Mouse (Mus musculus) limb, embryonic 14.5 days (tissue): Measurements from ENCODE around the gene Vps41. TPM values are rescaled to one million over a fixed set of nuclear protein-coding genes. Genes with fewer than 3 reads are reported as not detected.

Experiments
- ATAC-seq: fragments of 200-750 bp; cut with Nextera tagmentation; 2 replicates; pipeline ENCODE4 v1.8.0; 2017; ENCODE audit warnings: low read depth, moderate number of reproducible peaks, moderate TSS enrichment; ENCODE audit not compliant: low FRiP score
- DNase-seq: peaks from one replicate; pipeline ENCODE4 v3.0.0-alpha.2; 2015; ENCODE audit warnings: low spot score
- H3K27ac ChIP-seq: fragments of 300-500 bp; sonication (generic); replicated peaks from 2 replicates; pipeline ENCODE4 v1.5.1; 2014; ENCODE audit warnings: low read depth, mild to moderate bottlenecking, low read length, moderate library complexity, mixed read lengths
- H3K27me3 ChIP-seq: fragments of 300-500 bp; sonication (generic); 2 replicates; pipeline ENCODE4 v1.6.1; 2014; ENCODE audit warnings: low read length, mixed read lengths; ENCODE audit not compliant: control insufficient read depth, insufficient read depth
- H3K36me3 ChIP-seq: fragments of 300-500 bp; sonication (generic); 2 replicates; pipeline ENCODE4 v1.6.1; 2014; ENCODE audit warnings: mild to moderate bottlenecking, low read length, moderate library complexity, mixed read lengths; ENCODE audit not compliant: control insufficient read depth, insufficient read depth
- H3K4me1 ChIP-seq: fragments of 300-500 bp; sonication (generic); 2 replicates; pipeline ENCODE4 v1.6.1; 2014; ENCODE audit warnings: antibody characterized with exemption, low read length, mixed read lengths; ENCODE audit not compliant: control insufficient read depth, insufficient read depth
- H3K4me2 ChIP-seq: fragments of 300-500 bp; sonication (generic); replicated peaks from 2 replicates; pipeline ENCODE4 v1.6.1; 2014; ENCODE audit warnings: low read depth, mild to moderate bottlenecking, low read length, moderate library complexity; ENCODE audit not compliant: severe bottlenecking
- H3K4me3 ChIP-seq: fragments of 300-500 bp; sonication (generic); replicated peaks from 2 replicates; pipeline ENCODE4 v1.5.1; 2014; ENCODE audit warnings: low read length
- H3K9ac ChIP-seq: fragments of 300-500 bp; sonication (generic); 2 replicates; pipeline ENCODE4 v1.6.1; 2014; ENCODE audit warnings: mild to moderate bottlenecking, low read depth, low read length, moderate library complexity; ENCODE audit not compliant: severe bottlenecking
- H3K9me3 ChIP-seq: fragments of 300-500 bp; sonication (generic); 2 replicates; pipeline ENCODE4 v1.6.1; 2016; ENCODE audit warnings: low read length; ENCODE audit not compliant: control insufficient read depth
- POLR2A ChIP-seq: fragments of 200-500 bp; IDR thresholded peaks from 2 replicates; pipeline ENCODE4 v1.8.0; 2012; ENCODE audit warnings: inconsistent platforms, mild to moderate bottlenecking, moderate library complexity, borderline replicate concordance; ENCODE audit not compliant: insufficient read depth, insufficient read length; ENCODE audit errors: extremely low read depth
- WGBS: fragments of 180-500 bp; shearing (Covaris S2); extraction: QIAGEN DNeasy Blood & Tissue Kit; methylation state at CpG from one replicate; pipeline ENCODE4 v1.1.7; 2014; 5-methylcytosine and 5-hydroxymethylcytosine counted together
- polyA plus RNA-seq, 2 experiments: library from polyadenylated mRNA; depleted of rRNA in 1 of 2; stranded (reverse) in 1 of 2; unstranded in 1 of 2; fragments of >200 nt; fragmentation: Nextera tagmentation in 1 of 2; extraction: Ambion mirVana in 1 of 2; gene quantifications; 2 replicates each; pipeline versions ENCODE4 v1.2.1 to v1.2.3; 2012 to 2014

Vps41 gene
- polyA plus RNA-seq, 2 experiments: 39.8 to 68.5 TPM

GRCm38 (mm10) chr13:18847386-18847785 lies 130.3 kb downstream of the Vps41 start:
- Histone ChIP-seq H3K4me1 (no peaks in the 10 kb centered on the region), H3K36me3 (peaks cover 11% of the 10 kb centered on the region; the same call in 1 of the 2 replicates), H3K9ac (no peak overlapping the region), H3K27me3 (no peaks in the 10 kb centered on the region), H3K27ac (no peak overlapping the region), H3K4me2 (no peak overlapping the region), H3K9me3 (no peaks in the 10 kb centered on the region), H3K4me3 (no peak overlapping the region)
- no peak for TF ChIP-seq POLR2A
- DNase-seq (no peak), ATAC-seq (no peak)
- WGBS: 81% methylated on average over 3 of the region's 3 CpGs

GRCm38 (mm10) chr13:18849563-18849962 lies 132.5 kb downstream of the Vps41 start:
- no peaks in the 10 kb centered on the region for H3K27me3 ChIP-seq
- H3K36me3 ChIP-seq: peaks cover 14% of the 10 kb centered on the region; the same call in 1 of the 2 replicates
- H3K4me1 ChIP-seq: no peaks in the 10 kb centered on the region
- ATAC-seq (no peak), DNase-seq (no peak)
- TF ChIP-seq POLR2A: no peak
- no peak overlapping the region for H3K9ac ChIP-seq
- H3K27ac ChIP-seq: no peak overlapping the region
- no peak overlapping the region for H3K4me3 ChIP-seq
- no peaks in the 10 kb centered on the region for H3K9me3 ChIP-seq
- H3K4me2 ChIP-seq: no peak overlapping the region

GRCm38 (mm10) chr13:18851182-18851581 lies 134.1 kb downstream of the Vps41 start:
- no peak for DNase-seq
- Histone ChIP-seq H3K27me3 (no peaks in the 10 kb centered on the region), H3K36me3 (peaks cover 8% of the 10 kb centered on the region; the same call in 1 of the 2 replicates), H3K4me3 (no peak overlapping the region), H3K4me1 (no peaks in the 10 kb centered on the region), H3K9ac (no peak overlapping the region), H3K9me3 (no peaks in the 10 kb centered on the region), H3K4me2 (no peak overlapping the region), H3K27ac (no peak overlapping the region)
- 52% methylated on average over 4 of the region's 4 CpGs for WGBS
- TF ChIP-seq POLR2A: no peak
- no peak for ATAC-seq

- Histone ChIP-seq H3K36me3 (peaks cover 8% of the 10 kb centered on the region), H3K4me1 (no peaks in the 10 kb centered on the region), H3K9me3 (no peaks in the 10 kb centered on the region), H3K27ac (no peak overlapping the region), H3K4me2 (no peak overlapping the region), H3K9ac (no peak overlapping the region), H3K4me3 (no peak overlapping the region), H3K27me3 (no peaks in the 10 kb centered on the region)
- no peak for TF ChIP-seq POLR2A
- no peak for DNase-seq
- ATAC-seq: no peak
- WGBS: 88% methylated on average over 8 of the region's 8 CpGs
Measured at GRCm38 (mm10) chr13:18852718-18853117, 135.6 kb downstream of the Vps41 start.

GRCm38 (mm10) chr13:18856026-18856802 lies 139.1 kb downstream of the Vps41 start:
- H3K36me3 ChIP-seq: peaks cover 4% of the 10 kb centered on the region
- H3K9me3 ChIP-seq: no peaks in the 10 kb centered on the region
- DNase-seq: no peak
- no peak for TF ChIP-seq POLR2A
- 76% methylated on average over 8 of the region's 8 CpGs for WGBS
- ATAC-seq: no peak
- H3K4me3 ChIP-seq: no peak overlapping the region
- no peaks in the 10 kb centered on the region for H3K27me3 ChIP-seq
- no peak overlapping the region for H3K27ac ChIP-seq
- H3K9ac ChIP-seq: no peak overlapping the region
- H3K4me1 ChIP-seq: no peaks in the 10 kb centered on the region
- H3K4me2 ChIP-seq: no peak overlapping the region

- Histone ChIP-seq H3K27me3 (no peaks in the 10 kb centered on the region), H3K9ac (no peak overlapping the region), H3K27ac (no peak overlapping the region), H3K4me2 (no peak overlapping the region), H3K36me3 (peaks cover 11% of the 10 kb centered on the region), H3K9me3 (no peaks in the 10 kb centered on the region), H3K4me3 (no peak overlapping the region), H3K4me1 (no peaks in the 10 kb centered on the region)
- WGBS: 71% methylated on average over 4 of the region's 4 CpGs
- no peak for TF ChIP-seq POLR2A
- ATAC-seq (no peak), DNase-seq (peak; percentile 11)
Measured at GRCm38 (mm10) chr13:18858183-18858582, 141.1 kb downstream of the Vps41 start.
